Mouse (Mus musculus) E14TG2a.4 (cell line): Measurements from ENCODE around the gene Dnaja2.
A peak's percentile ranks its signal among the peaks of the same experiment; 100 is the strongest.

ENCODE experiments used
- H3K27me3 ChIP-seq: 2 replicates; pipeline ENCODE4 v1.6.1; 2014; ENCODE audit warnings: low read length, control low read depth; ENCODE audit not compliant: insufficient read depth
- H3K36me3 ChIP-seq: 2 replicates; pipeline ENCODE4 v1.6.1; 2014; ENCODE audit warnings: low read length, control low read depth; ENCODE audit not compliant: insufficient read depth
- H3K4me1 ChIP-seq: replicated peaks from 2 replicates; pipeline ENCODE4 v1.6.1; 2014; ENCODE audit warnings: low read depth, low read length, control low read depth
- H3K4me3 ChIP-seq: replicated peaks from 2 replicates; pipeline ENCODE4 v1.5.1; 2014; ENCODE audit warnings: mild to moderate bottlenecking, low read length
- H3K9me3 ChIP-seq: 2 replicates; pipeline ENCODE4 v1.6.1; 2014; ENCODE audit warnings: low read length, control low read depth
- CTCF ChIP-seq: conservative IDR thresholded peaks from 2 replicates; pipeline ENCODE4 v1.5.1; 2014; ENCODE audit warnings: low read length
- NANOG ChIP-seq: IDR thresholded peaks from 2 replicates; pipeline ENCODE4 v1.6.1; 2014; ENCODE audit warnings: borderline replicate concordance, low read length, mixed read lengths
- POU5F1 ChIP-seq: IDR thresholded peaks from 2 replicates; pipeline ENCODE4 v1.6.1; 2014; ENCODE audit warnings: low read length, borderline replicate concordance

Gene Dnaja2

GRCm38 (mm10) chr8:85489546-85489945 is 65.6 kb downstream of the Dnaja2 start:
- no peaks in the 10 kb centered on the region for H3K27me3 ChIP-seq
- H3K4me3 ChIP-seq = no peak overlapping the region
- H3K36me3 ChIP-seq = peaks cover 9% of the 10 kb centered on the region
- H3K4me1 ChIP-seq = peaks cover 61% of the 10 kb centered on the region
- H3K9me3 ChIP-seq = peaks cover 5% of the 10 kb centered on the region
- TF ChIP-seq POU5F1 = no peak
- TF ChIP-seq CTCF = peak; percentile 71

DNA sequence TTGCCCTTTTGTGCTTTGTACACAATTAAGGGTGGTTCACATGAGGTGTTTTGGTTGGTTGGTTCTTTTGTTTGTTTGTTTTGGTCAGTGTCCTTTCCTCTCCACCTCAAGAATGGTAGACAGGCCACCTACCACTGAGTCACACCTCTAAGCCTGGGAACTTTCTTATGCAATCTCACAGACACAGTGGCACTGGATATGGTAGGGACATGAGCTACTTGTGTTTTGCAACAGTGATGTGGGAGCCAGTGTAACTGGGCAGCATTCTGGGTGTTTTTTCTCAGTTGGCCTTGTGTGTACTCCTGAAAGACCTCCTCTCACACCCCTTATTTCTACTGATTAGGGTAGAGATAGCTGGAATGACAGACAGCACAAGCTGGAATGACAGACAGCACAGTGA is 66.5 kb downstream of the Dnaja2 start:
- no peaks in the 10 kb centered on the region for H3K27me3 ChIP-seq
- TF ChIP-seq POU5F1 (no peak), CTCF (no peak; the same call in 1 of the 2 replicates), NANOG (no peak)
- H3K4me3 ChIP-seq = no peak overlapping the region
- peaks cover 5% of the 10 kb centered on the region for H3K9me3 ChIP-seq
- H3K36me3 ChIP-seq = peaks cover under 1% of the 10 kb centered on the region; the same call in 1 of the 2 replicates
- H3K4me1 ChIP-seq = peaks cover 61% of the 10 kb centered on the region

DNA sequence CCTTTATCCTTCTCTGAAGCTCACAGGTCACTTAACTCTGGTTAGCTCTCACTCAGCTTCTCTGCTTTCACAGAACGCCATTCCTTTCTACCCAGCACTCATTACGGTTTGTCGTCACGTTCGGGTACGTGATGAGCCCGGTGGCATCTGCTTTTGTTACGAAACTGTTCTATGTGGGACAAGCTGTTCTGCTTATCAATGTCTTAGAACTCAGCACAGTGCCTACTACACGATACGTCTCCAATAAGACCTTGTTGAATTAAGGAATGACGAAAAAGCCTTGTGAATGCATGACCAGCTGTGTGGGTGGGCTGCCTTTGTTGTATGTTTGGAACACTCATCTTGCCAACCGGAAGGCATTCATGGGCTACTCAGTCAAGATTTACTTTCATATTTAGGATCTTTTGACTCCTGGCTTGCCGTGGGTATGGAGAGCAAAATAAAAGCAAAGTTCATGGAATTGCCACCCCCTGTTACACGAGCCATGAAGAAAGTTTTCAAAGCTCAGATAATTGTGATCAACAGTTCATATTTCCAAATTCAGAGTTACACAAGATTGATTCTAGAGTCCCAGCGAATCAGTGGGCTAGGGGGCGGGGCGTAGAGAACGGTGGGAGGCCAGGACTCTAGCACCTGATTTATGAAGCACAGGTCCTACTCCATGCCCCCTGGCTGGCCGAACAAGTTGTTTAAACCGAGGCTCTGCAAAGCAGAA is 67.1 kb downstream of the Dnaja2 start:
- TF ChIP-seq NANOG (no peak), POU5F1 (no peak), CTCF (no peak)
- H3K4me3 ChIP-seq = no peak overlapping the region
- H3K9me3 ChIP-seq = peaks cover 5% of the 10 kb centered on the region
- no peaks in the 10 kb centered on the region for H3K27me3 ChIP-seq
- H3K4me1 ChIP-seq = peaks cover 61% of the 10 kb centered on the region
- no peaks in the 10 kb centered on the region for H3K36me3 ChIP-seq
